Mouse (Mus musculus): ENCODE results near the gene Fgf3. TPM values are rescaled to one million over a fixed set of nuclear protein-coding genes. Genes with fewer than 3 reads are reported as not detected.
A peak's percentile ranks its signal among the peaks of the same experiment; 100 is the strongest.

Gene Fgf3
- polyA plus RNA-seq, 1 experiment from 2014 or later = not detected

GRCm38 (mm10) chr7:144862126-144862525 lies 24.2 kb downstream of the Fgf3 start:
- Histone ChIP-seq H3K9ac (ENCODE audit: low read depth, low read length) (no peak overlapping the region), H3K27ac (ENCODE audit: low read depth, low read length) (no peak overlapping the region), H3K4me3 (ENCODE audit: low read depth, low read length) (peak overlapping the region; percentile 20; the same call in 1 of the 2 replicates), H3K36me3 (ENCODE audit: control insufficient read depth, insufficient read depth) (no peaks in the 10 kb centered on the region), H3K4me2 (replicated peaks; ENCODE audit: low read depth) (no peak overlapping the region), H3K9me3 (ENCODE audit: control insufficient read depth) (no peaks in the 10 kb centered on the region), H3K27me3 (replicated peaks; ENCODE audit: control insufficient read depth, insufficient read depth, low read length) (peaks cover 74% of the 10 kb centered on the region), H3K4me1 (replicated peaks; ENCODE audit: control insufficient read depth, insufficient read depth, low read length) (no peaks in the 10 kb centered on the region)
- TF ChIP-seq CTCF (IDR thresholded peaks at IDR 0.05; ENCODE audit: low read depth) = no peak
- no peak for ATAC-seq
- WGBS = 2% methylated on average over 15 of the region's 15 CpGs

- H3K27me3 ChIP-seq (replicated peaks; ENCODE audit: control insufficient read depth, insufficient read depth, low read length) = peaks cover 74% of the 10 kb centered on the region
- no peak overlapping the region for H3K9ac ChIP-seq (ENCODE audit: low read depth, low read length)
- no peaks in the 10 kb centered on the region for H3K4me1 ChIP-seq (replicated peaks; ENCODE audit: control insufficient read depth, insufficient read depth, low read length)
- H3K4me3 ChIP-seq (ENCODE audit: low read depth, low read length) = no peak overlapping the region
- no peak for TF ChIP-seq CTCF (IDR thresholded peaks at IDR 0.05; ENCODE audit: low read depth)
- no peaks in the 10 kb centered on the region for H3K36me3 ChIP-seq (ENCODE audit: control insufficient read depth, insufficient read depth)
- no peak overlapping the region for H3K4me2 ChIP-seq (replicated peaks; ENCODE audit: low read depth)
- no peak for ATAC-seq
- H3K27ac ChIP-seq (ENCODE audit: low read depth, low read length) = no peak overlapping the region
- no peaks in the 10 kb centered on the region for H3K9me3 ChIP-seq (ENCODE audit: control insufficient read depth)
- 4% methylated on average over 18 of the region's 18 CpGs for WGBS
Observed at GRCm38 (mm10) chr7:144862712-144863111, 24.8 kb downstream of the Fgf3 start.

- Histone ChIP-seq H3K27me3 (replicated peaks; ENCODE audit: control insufficient read depth, insufficient read depth, low read length) (peaks cover 74% of the 10 kb centered on the region), H3K27ac (ENCODE audit: low read depth, low read length) (no peak overlapping the region), H3K4me1 (replicated peaks; ENCODE audit: control insufficient read depth, insufficient read depth, low read length) (no peaks in the 10 kb centered on the region), H3K4me2 (replicated peaks; ENCODE audit: low read depth) (no peak overlapping the region), H3K9me3 (ENCODE audit: control insufficient read depth) (no peaks in the 10 kb centered on the region), H3K9ac (ENCODE audit: low read depth, low read length) (no peak overlapping the region), H3K4me3 (ENCODE audit: low read depth, low read length) (no peak overlapping the region), H3K36me3 (ENCODE audit: control insufficient read depth, insufficient read depth) (no peaks in the 10 kb centered on the region)
- WGBS = 1% methylated on average over 11 of the region's 11 CpGs
- ATAC-seq = no peak
- TF ChIP-seq CTCF (IDR thresholded peaks at IDR 0.05; ENCODE audit: low read depth) = no peak
Observed at GRCm38 (mm10) chr7:144863196-144863595, 25.3 kb downstream of the Fgf3 start.

- WGBS = 52% methylated on average over 3 of the region's 3 CpGs
- H3K4me3 ChIP-seq (ENCODE audit: low read depth, low read length) = no peak overlapping the region
- H3K9ac ChIP-seq (ENCODE audit: low read depth, low read length) = no peak overlapping the region
- TF ChIP-seq CTCF (IDR thresholded peaks at IDR 0.05; ENCODE audit: low read depth) = no peak
- H3K27ac ChIP-seq (ENCODE audit: low read depth, low read length) = no peak overlapping the region
- no peaks in the 10 kb centered on the region for H3K9me3 ChIP-seq (ENCODE audit: control insufficient read depth)
- H3K36me3 ChIP-seq (ENCODE audit: control insufficient read depth, insufficient read depth) = no peaks in the 10 kb centered on the region
- ATAC-seq = no peak
- no peak overlapping the region for H3K4me2 ChIP-seq (replicated peaks; ENCODE audit: low read depth)
- no peaks in the 10 kb centered on the region for H3K4me1 ChIP-seq (replicated peaks; ENCODE audit: control insufficient read depth, insufficient read depth, low read length)
- peaks cover 70% of the 10 kb centered on the region for H3K27me3 ChIP-seq (replicated peaks; ENCODE audit: control insufficient read depth, insufficient read depth, low read length)
Observed at GRCm38 (mm10) chr7:144864160-144864670, 26.3 kb downstream of the Fgf3 start.

- 51% methylated on average over 4 of the region's 4 CpGs for WGBS
Observed at GRCm38 (mm10) chr7:144867161-144867560, 29.3 kb downstream of the Fgf3 start.

GRCm38 (mm10) chr7:144867602-144868001 lies 29.7 kb downstream of the Fgf3 start:
- Histone ChIP-seq H3K9me3 (ENCODE audit: control insufficient read depth) (no peaks in the 10 kb centered on the region), H3K27ac (ENCODE audit: low read depth, low read length) (no peak overlapping the region), H3K36me3 (ENCODE audit: control insufficient read depth, insufficient read depth) (no peaks in the 10 kb centered on the region), H3K4me1 (replicated peaks; ENCODE audit: control insufficient read depth, insufficient read depth, low read length) (no peaks in the 10 kb centered on the region), H3K4me3 (ENCODE audit: low read depth, low read length) (no peak overlapping the region), H3K9ac (ENCODE audit: low read depth, low read length) (no peak overlapping the region), H3K4me2 (replicated peaks; ENCODE audit: low read depth) (no peak overlapping the region), H3K27me3 (replicated peaks; ENCODE audit: control insufficient read depth, insufficient read depth, low read length) (peaks cover 40% of the 10 kb centered on the region)
- 75% methylated on average over 8 of the region's 8 CpGs for WGBS
- no peak for TF ChIP-seq CTCF (IDR thresholded peaks at IDR 0.05; ENCODE audit: low read depth)
- ATAC-seq = no peak

More at GRCm38 (mm10) chr7:144867161-144867560, 29.3 kb downstream of the Fgf3 start:
- no peak for ATAC-seq
- Histone ChIP-seq H3K27me3 (replicated peaks; ENCODE audit: control insufficient read depth, insufficient read depth, low read length) (peaks cover 44% of the 10 kb centered on the region), H3K4me3 (ENCODE audit: low read depth, low read length) (no peak overlapping the region), H3K9ac (ENCODE audit: low read depth, low read length) (no peak overlapping the region), H3K4me1 (replicated peaks; ENCODE audit: control insufficient read depth, insufficient read depth, low read length) (no peaks in the 10 kb centered on the region), H3K9me3 (ENCODE audit: control insufficient read depth) (no peaks in the 10 kb centered on the region), H3K4me2 (replicated peaks; ENCODE audit: low read depth) (no peak overlapping the region), H3K36me3 (ENCODE audit: control insufficient read depth, insufficient read depth) (no peaks in the 10 kb centered on the region), H3K27ac (ENCODE audit: low read depth, low read length) (no peak overlapping the region)
- no peak for TF ChIP-seq CTCF (IDR thresholded peaks at IDR 0.05; ENCODE audit: low read depth)

- TF ChIP-seq CTCF (IDR thresholded peaks at IDR 0.05; ENCODE audit: low read depth) = no peak
- ATAC-seq = no peak
- Histone ChIP-seq H3K9me3 (ENCODE audit: control insufficient read depth) (no peaks in the 10 kb centered on the region), H3K9ac (ENCODE audit: low read depth, low read length) (no peak overlapping the region), H3K4me1 (replicated peaks; ENCODE audit: control insufficient read depth, insufficient read depth, low read length) (no peaks in the 10 kb centered on the region), H3K4me3 (ENCODE audit: low read depth, low read length) (no peak overlapping the region), H3K4me2 (replicated peaks; ENCODE audit: low read depth) (no peak overlapping the region), H3K36me3 (ENCODE audit: control insufficient read depth, insufficient read depth) (no peaks in the 10 kb centered on the region), H3K27ac (ENCODE audit: low read depth, low read length) (no peak overlapping the region), H3K27me3 (replicated peaks; ENCODE audit: control insufficient read depth, insufficient read depth, low read length) (0 out of 2 replicates have a peak, but pooled peaks cover 9% of the 10 kb centered on the region)
- 62% methylated on average over 4 of the region's 4 CpGs for WGBS
Observed at GRCm38 (mm10) chr7:144872420-144872819, 34.5 kb downstream of the Fgf3 start.
